Mouse (Mus musculus) bone marrow, adult 2 months (tissue): ENCODE results near the gene Mdc1. TPM values are rescaled to one million over a fixed set of nuclear protein-coding genes. Genes with fewer than 3 reads are reported as not detected.
A peak's percentile ranks its signal among the peaks of the same experiment; 100 is the strongest.

Experiments used
- H3K27ac ChIP-seq: fragments of 200-500 bp; 2 replicates; pipeline ENCODE4 v1.5.1; 2012; ENCODE audit warnings: low read depth, mild to moderate bottlenecking, control low read depth, inconsistent platforms, low read length; ENCODE audit not compliant: control insufficient read depth, poor library complexity, insufficient read depth
- H3K4me1 ChIP-seq: fragments of 200-500 bp; 2 replicates; pipeline ENCODE4 v1.6.1; 2011; ENCODE audit warnings: low read length; ENCODE audit not compliant: control insufficient read depth, insufficient read depth
- H3K4me3 ChIP-seq: fragments of 200-500 bp; replicated peaks from 2 replicates; pipeline ENCODE3; 2011; ENCODE audit warnings: mild to moderate bottlenecking, low read depth, low read length, control low read depth; ENCODE audit not compliant: control insufficient read depth
- CTCF ChIP-seq: fragments of 200-500 bp; IDR thresholded peaks from 2 replicates; pipeline ENCODE4 v1.5.1; 2011; ENCODE audit warnings: low read length, control low read depth; ENCODE audit not compliant: control insufficient read depth, insufficient read depth
- POLR2A ChIP-seq: fragments of 200-500 bp; IDR thresholded peaks from 2 replicates; pipeline ENCODE4 v1.6.1; 2011; ENCODE audit warnings: low read depth, mild to moderate bottlenecking, control low read depth, low read length, borderline replicate concordance; ENCODE audit not compliant: control insufficient read depth
- WGBS: fragments of 180-500 bp; shearing (Covaris S2); methylation state at CpG from one replicate; pipeline ENCODE4 v1.1.7; 2018; 5-methylcytosine and 5-hydroxymethylcytosine counted together
- polyA plus RNA-seq: library from polyadenylated mRNA; stranded (reverse); fragments of >200 nt; gene quantifications from 2 replicates; pipeline ENCODE4 v1.2.4, GENCODE M21; 2011; ENCODE audit warnings: low replicate concordance; ENCODE audit not compliant: missing spikeins, insufficient read depth, insufficient read length

Mdc1 gene
- polyA plus RNA-seq, 1 experiment = 24.2 TPM

DNA sequence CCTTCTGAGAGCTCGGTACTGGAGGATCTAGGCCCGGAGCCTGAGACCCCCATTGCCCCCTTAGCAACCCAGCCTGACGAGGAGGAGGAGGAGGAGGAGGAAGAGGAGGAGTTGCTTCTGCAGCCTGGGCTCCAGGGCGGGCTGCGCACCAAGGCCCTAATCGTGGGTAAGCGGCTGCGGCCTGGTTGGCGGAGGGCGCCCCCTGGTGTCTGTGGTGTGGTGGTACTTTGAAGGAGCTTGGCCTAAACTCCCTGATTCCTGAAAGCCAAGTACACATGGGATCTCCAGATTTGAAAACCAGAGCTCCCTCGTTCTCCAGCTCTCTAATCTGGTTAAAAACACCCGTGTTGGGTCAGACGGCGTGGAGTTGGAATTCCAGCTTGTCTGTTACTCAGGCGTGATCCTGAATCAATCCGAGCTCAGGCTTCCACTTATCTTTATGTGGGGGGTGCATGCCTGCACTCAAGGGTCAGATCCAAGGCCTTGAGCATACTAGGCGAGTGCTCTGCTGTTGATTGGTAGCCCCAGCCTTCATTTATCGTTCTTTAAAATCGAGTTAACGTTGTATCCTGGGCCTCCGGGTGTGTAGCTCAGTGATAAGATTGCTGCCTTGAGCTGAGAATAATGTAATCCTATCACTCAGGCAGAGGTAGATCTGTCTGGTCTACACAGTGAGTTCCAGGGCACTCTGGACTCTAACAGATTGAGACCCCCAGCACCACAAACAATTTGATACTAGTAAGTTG is 32.6 kb downstream of the Mdc1 start:
- H3K4me3 ChIP-seq = no peak overlapping the region
- 24% methylated on average over 21 of the region's 21 CpGs for WGBS
- TF ChIP-seq CTCF = peak; percentile 96
- TF ChIP-seq POLR2A = no peak
- H3K27ac ChIP-seq = no peak overlapping the region; the same call in 1 of the 2 replicates
- peaks cover 4% of the 10 kb centered on the region for H3K4me1 ChIP-seq

- no peak overlapping the region for H3K27ac ChIP-seq
- 75% methylated on average over 6 of the region's 6 CpGs for WGBS
- TF ChIP-seq CTCF (no peak), POLR2A (no peak)
These were observed 33.4 kb downstream of the Mdc1 start for GRCm38 (mm10) chr17:35874721-35875120.

DNA sequence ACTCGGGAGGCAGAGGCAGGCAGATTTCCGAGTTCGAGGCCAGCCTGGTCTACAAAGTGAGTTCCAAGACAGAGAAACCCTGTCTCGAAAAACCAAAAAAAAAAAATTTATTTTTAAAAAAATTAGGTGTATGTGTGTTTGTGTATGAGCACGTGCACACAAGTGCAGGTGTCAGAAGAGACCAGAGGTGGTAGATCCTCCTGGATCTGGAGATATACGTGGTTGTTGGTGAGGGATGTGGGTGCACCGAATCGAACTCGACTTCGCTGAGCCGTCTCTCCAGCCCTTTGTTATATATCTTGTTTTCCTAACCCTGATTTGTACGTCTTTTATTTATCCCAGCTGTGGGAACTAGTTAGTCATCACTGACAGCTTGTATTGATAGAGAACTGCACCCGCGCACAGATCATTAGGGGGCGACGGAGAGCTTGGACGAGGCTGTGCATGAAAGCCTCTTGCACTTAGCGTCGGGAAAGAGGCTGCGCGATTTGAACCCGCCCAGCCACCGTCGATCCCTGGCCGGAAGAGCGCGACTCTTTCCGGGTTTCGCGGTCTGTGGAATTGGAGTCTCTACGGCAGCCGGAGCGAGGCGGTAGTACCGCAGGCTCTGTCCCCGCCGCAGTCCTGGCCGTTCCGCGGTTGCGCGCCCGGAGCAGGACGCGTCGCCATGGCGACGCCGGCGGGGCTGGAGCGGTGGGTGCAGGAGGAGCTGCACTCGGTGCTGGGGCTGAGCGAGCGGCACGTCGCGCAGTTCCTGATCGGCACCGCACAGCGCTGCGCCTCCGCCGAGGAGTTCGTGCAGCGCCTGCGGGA is 38.1 kb downstream of the Mdc1 start, which contains the start of gene Dhx16:
Gene Dhx16, plus strand, starts transcription at position 575 of the 813 bp plus-strand sequence.
- Histone ChIP-seq H3K4me1 (peaks cover 2% of the 10 kb centered on the region; the same call in 1 of the 2 replicates), H3K4me3 (peak within 1 kb of the TSS; percentile 90), H3K27ac (peak within 1 kb of the TSS; percentile 91)
- TF ChIP-seq POLR2A (peak; percentile 75; the same call in 1 of the 2 replicates), CTCF (peak; percentile 89)
- 6% methylated on average over 66 of the region's 66 CpGs for WGBS

More at GRCm38 (mm10) chr17:35874721-35875120, 33.4 kb downstream of the Mdc1 start:
- Histone ChIP-seq H3K4me3 (no peak overlapping the region), H3K4me1 (peaks cover 4% of the 10 kb centered on the region)

DNA sequence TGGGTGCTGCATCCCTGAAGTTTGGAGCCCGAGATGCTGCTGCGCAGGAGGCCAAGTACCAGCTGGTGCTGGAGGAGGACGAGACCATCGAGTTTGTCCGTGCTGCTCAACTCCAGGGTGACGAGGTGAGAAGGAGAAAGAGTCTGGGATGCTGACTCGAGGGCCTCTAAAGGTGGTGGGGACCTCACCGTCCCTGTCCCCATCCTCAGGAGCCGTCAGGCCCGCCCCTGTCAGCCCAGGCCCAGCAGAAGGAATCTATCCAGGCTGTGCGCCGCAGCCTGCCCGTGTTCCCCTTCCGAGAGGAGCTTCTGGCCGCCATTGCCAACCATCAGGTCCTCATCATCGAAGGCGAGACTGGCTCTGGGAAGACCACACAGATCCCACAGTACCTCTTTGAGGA is 41.6 kb downstream of the Mdc1 start:
- TF ChIP-seq POLR2A (no peak), CTCF (no peak)
- H3K4me1 ChIP-seq = peaks cover 2% of the 10 kb centered on the region; the same call in 1 of the 2 replicates
- H3K27ac ChIP-seq = no peak overlapping the region
- WGBS = 90% methylated on average over 17 of the region's 17 CpGs
- H3K4me3 ChIP-seq = no peak overlapping the region

GRCm38 (mm10) chr17:35883777-35884176 is 42.5 kb downstream of the Mdc1 start:
- Histone ChIP-seq H3K4me3 (no peak overlapping the region), H3K4me1 (peaks cover 2% of the 10 kb centered on the region; the same call in 1 of the 2 replicates), H3K27ac (no peak overlapping the region)
- 94% methylated on average over 14 of the region's 14 CpGs for WGBS
- no peak for TF ChIP-seq POLR2A
- TF ChIP-seq CTCF = no peak

DNA sequence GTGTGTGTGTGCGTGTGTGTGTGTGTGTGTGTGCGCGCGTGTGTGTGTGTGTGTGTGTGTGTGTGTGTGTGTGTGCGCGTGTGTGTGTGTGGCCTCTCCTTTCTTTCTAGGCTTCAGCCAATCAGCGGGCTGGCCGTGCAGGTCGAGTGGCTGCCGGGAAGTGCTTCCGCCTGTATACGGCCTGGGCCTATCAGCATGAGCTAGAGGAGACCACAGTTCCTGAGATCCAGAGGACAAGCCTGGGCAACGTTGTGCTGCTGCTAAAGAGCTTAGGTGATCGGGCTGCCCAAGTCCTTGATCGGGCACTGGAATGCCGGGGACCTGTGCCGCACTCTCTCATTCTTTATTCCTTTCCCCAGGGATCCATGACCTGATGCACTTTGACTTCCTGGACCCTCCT is 46.4 kb downstream of the Mdc1 start:
- 79% methylated on average over 17 of the region's 17 CpGs for WGBS

DNA sequence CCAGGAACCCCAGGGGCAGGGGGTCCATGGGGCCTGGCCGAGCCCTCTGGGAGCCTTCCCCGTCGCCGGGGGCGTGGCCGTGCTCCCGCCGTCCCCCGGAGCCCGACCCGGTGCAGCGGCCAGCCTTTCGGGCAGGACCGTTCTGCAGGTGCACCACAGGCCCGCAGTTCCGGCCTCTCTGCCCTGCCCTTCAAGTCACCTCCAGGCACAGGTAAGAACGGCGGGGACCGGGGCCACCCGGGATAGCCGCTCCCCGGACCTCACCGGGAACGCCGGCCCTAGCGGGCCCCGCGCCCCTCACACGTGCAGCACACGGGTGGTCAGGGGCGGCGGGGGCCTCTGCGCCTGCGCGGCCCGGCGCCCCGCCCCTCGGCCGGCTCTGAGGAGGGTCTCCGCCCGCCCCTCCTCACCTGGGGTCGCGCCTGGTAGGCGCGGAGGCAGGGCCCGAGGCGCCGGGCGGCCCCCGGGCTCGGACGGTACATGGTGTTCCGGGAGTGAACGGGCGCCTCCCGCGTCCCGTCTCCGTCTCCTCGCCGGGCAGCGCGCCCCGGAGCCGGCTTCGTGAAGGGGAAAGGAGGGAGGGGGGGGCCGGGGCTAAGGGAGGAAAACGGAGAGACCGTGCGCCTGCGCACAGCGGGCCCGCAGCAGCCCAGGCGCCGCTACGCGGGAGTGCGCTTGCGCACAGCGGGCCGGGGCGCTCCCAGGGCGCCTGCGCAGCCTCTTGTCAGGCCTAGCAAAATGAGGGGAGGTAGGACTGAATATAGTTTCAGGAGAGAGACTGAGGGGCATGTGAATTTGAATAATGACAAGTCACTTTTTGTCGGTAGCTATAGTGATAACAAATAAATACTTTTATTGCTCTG is 55.7 kb downstream of the Mdc1 start, which contains the start of gene 2310061I04Rik:
Gene 2310061I04Rik, minus strand, starts transcription at position 651 of the 863 bp plus-strand sequence.
- Histone ChIP-seq H3K27ac (peak within 1 kb of the TSS; percentile 91), H3K4me1 (peaks cover 2% of the 10 kb centered on the region; the same call in 1 of the 2 replicates), H3K4me3 (peak within 1 kb of the TSS; percentile 64)
- TF ChIP-seq CTCF (no peak), POLR2A (peak; percentile 17; the same call in 1 of the 2 replicates)
- WGBS = under 1% methylated on average over 86 of the region's 86 CpGs

More for the DNA sequence above, 46.4 kb downstream of the Mdc1 start:
- no peaks in the 10 kb centered on the region for H3K4me1 ChIP-seq
- no peak overlapping the region for H3K4me3 ChIP-seq
- H3K27ac ChIP-seq = no peak overlapping the region
- no peak for TF ChIP-seq CTCF
- no peak for TF ChIP-seq POLR2A
